Mouse (Mus musculus): ENCODE measurements around the gene Cblc. TPM values are rescaled to one million over a fixed set of nuclear protein-coding genes. Genes with fewer than 3 reads are reported as not detected.
A peak's percentile ranks its signal among the peaks of the same experiment; 100 is the strongest.
"Not testable (repeated sequence)": the region's sequence is repeated elsewhere in the genome, so short reads cannot be mapped to it uniquely, and the experiment has no call there.

Gene Cblc
- total and polyA plus RNA-seq, 2 experiments from 2014 or later, result 1.2 to 1.8 TPM

GRCm38 (mm10) chr7:19792701-19793630 lies 3.6 kb downstream of the Cblc start:
- ATAC-seq (ENCODE audit: low FRiP score), result no peak
- H3K9me3 ChIP-seq (ENCODE audit: low read length), result no peaks in the 10 kb centered on the region
- no peak overlapping the region for H3K27ac ChIP-seq (ENCODE audit: low read depth, low read length)
- TF ChIP-seq CTCF (IDR thresholded peaks at IDR 0.05), result no peak
- H3K4me1 ChIP-seq (ENCODE audit: insufficient read depth, low read length), result 0 out of 2 replicates have a peak, but pooled peaks cover 2% of the 10 kb centered on the region
- no peak overlapping the region for H3K4me2 ChIP-seq (ENCODE audit: low read depth, low read length, poor library complexity, severe bottlenecking)
- peaks cover 20% of the 10 kb centered on the region for H3K27me3 ChIP-seq (ENCODE audit: insufficient read depth, low read length)
- DNase-seq (ENCODE audit: low spot score), result no peak
- no peak overlapping the region for H3K4me3 ChIP-seq (ENCODE audit: low read depth, low read length)
- no peaks in the 10 kb centered on the region for H3K36me3 ChIP-seq (ENCODE audit: insufficient read depth, low read length)
- 86% methylated on average over 19 of the region's 19 CpGs for WGBS
- no peak overlapping the region for H3K9ac ChIP-seq (replicated peaks; ENCODE audit: low read length, poor library complexity, severe bottlenecking)

GRCm38 (mm10) chr7:19791504-19791903 lies 5.1 kb downstream of the Cblc start:
- WGBS, result 83% methylated on average over 2 of the region's 2 CpGs
- not testable (repeated sequence) for ATAC-seq (ENCODE audit: low FRiP score); DNase-seq (ENCODE audit: low spot score)

GRCm38 (mm10) chr7:19789904-19790347 lies 6.7 kb downstream of the Cblc start:
- Histone ChIP-seq H3K4me3 (ENCODE audit: low read depth, low read length) (peak overlapping the region; percentile 23; the same call in 1 of the 2 replicates), H3K27me3 (ENCODE audit: insufficient read depth, low read length) (no peaks in the 10 kb centered on the region), H3K4me2 (ENCODE audit: low read depth, low read length, poor library complexity, severe bottlenecking) (peak overlapping the region; percentile 62), H3K4me1 (ENCODE audit: insufficient read depth, low read length) (0 out of 2 replicates have a peak, but pooled peaks cover 2% of the 10 kb centered on the region), H3K27ac (ENCODE audit: low read depth, low read length) (peak overlapping the region; percentile 34; the same call in 1 of the 2 replicates), H3K9me3 (ENCODE audit: low read length) (no peaks in the 10 kb centered on the region), H3K36me3 (ENCODE audit: insufficient read depth, low read length) (no peaks in the 10 kb centered on the region), H3K9ac (replicated peaks; ENCODE audit: low read length, poor library complexity, severe bottlenecking) (peak overlapping the region; percentile 39; the same call in 1 of the 2 replicates)
- peak; percentile 96 for TF ChIP-seq CTCF (IDR thresholded peaks at IDR 0.05)
- peak; percentile 83 for DNase-seq (ENCODE audit: low spot score)
- under 1% methylated on average over 19 of the region's 19 CpGs for WGBS
- peak; percentile 79 for ATAC-seq (ENCODE audit: low FRiP score)

More at GRCm38 (mm10) chr7:19791504-19791903, 5.1 kb downstream of the Cblc start:
- not testable (repeated sequence) for H3K36me3 ChIP-seq (ENCODE audit: insufficient read depth, low read length); H3K27ac ChIP-seq (ENCODE audit: low read depth, low read length); H3K9me3 ChIP-seq (ENCODE audit: low read length); H3K4me2 ChIP-seq (ENCODE audit: low read depth, low read length, poor library complexity, severe bottlenecking); H3K4me1 ChIP-seq (ENCODE audit: insufficient read depth, low read length); H3K4me3 ChIP-seq (ENCODE audit: low read depth, low read length); H3K9ac ChIP-seq (replicated peaks; ENCODE audit: low read length, poor library complexity, severe bottlenecking); H3K27me3 ChIP-seq (ENCODE audit: insufficient read depth, low read length)

GRCm38 (mm10) chr7:19785874-19786458 lies 10.6 kb downstream of the Cblc start:
- WGBS, result 43% methylated on average over 11 of the region's 12 CpGs
- DNase-seq (ENCODE audit: low spot score), result no peak

GRCm38 (mm10) chr7:19784764-19785535 lies 11.7 kb downstream of the Cblc start:
- TF ChIP-seq CTCF (IDR thresholded peaks at IDR 0.05), result peak; percentile 56
- no peak for DNase-seq (ENCODE audit: low spot score)
- Histone ChIP-seq H3K27ac (ENCODE audit: low read depth, low read length) (no peak overlapping the region), H3K9ac (replicated peaks; ENCODE audit: low read length, poor library complexity, severe bottlenecking) (no peak overlapping the region), H3K9me3 (ENCODE audit: low read length) (no peaks in the 10 kb centered on the region), H3K4me1 (ENCODE audit: insufficient read depth, low read length) (0 out of 2 replicates have a peak, but pooled peaks cover 2% of the 10 kb centered on the region), H3K36me3 (ENCODE audit: insufficient read depth, low read length) (no peaks in the 10 kb centered on the region), H3K27me3 (ENCODE audit: insufficient read depth, low read length) (no peaks in the 10 kb centered on the region), H3K4me2 (ENCODE audit: low read depth, low read length, poor library complexity, severe bottlenecking) (no peak overlapping the region), H3K4me3 (ENCODE audit: low read depth, low read length) (no peak overlapping the region)
- WGBS, result 47% methylated on average over 11 of the region's 11 CpGs
- ATAC-seq (ENCODE audit: low FRiP score), result no peak

More at GRCm38 (mm10) chr7:19785874-19786458, 10.6 kb downstream of the Cblc start:
- Histone ChIP-seq H3K27ac (ENCODE audit: low read depth, low read length) (no peak overlapping the region), H3K4me3 (ENCODE audit: low read depth, low read length) (no peak overlapping the region), H3K36me3 (ENCODE audit: insufficient read depth, low read length) (no peaks in the 10 kb centered on the region), H3K9ac (replicated peaks; ENCODE audit: low read length, poor library complexity, severe bottlenecking) (no peak overlapping the region), H3K4me1 (ENCODE audit: insufficient read depth, low read length) (0 out of 2 replicates have a peak, but pooled peaks cover 2% of the 10 kb centered on the region), H3K27me3 (ENCODE audit: insufficient read depth, low read length) (no peaks in the 10 kb centered on the region), H3K9me3 (ENCODE audit: low read length) (no peaks in the 10 kb centered on the region), H3K4me2 (ENCODE audit: low read depth, low read length, poor library complexity, severe bottlenecking) (no peak overlapping the region)
- ATAC-seq (ENCODE audit: low FRiP score), result no peak
- no peak for TF ChIP-seq CTCF (IDR thresholded peaks at IDR 0.05)

Measured in midbrain, postnatal 0 days (tissue).